Mouse (Mus musculus): ENCODE data around the gene Dock6.

- TF ChIP-seq POLR2A (IDR thresholded peaks at IDR 0.05; ENCODE audit: low read depth, low read length) = no peak
- TF ChIP-seq CTCF (IDR thresholded peaks at IDR 0.05; ENCODE audit: extremely low read depth, insufficient read depth, insufficient read length, insufficient replicate concordance) = no peak
Measured at GRCm38 (mm10) chr9:21796919-21797318, 55.5 kb downstream of the Dock6 start.
